Mouse (Mus musculus) erythroblast, embryonic 14.5 days (primary cell): ENCODE data around the gene Col4a5.

Experiments used
- GATA1 ChIP-seq: IDR thresholded peaks from 2 replicates; pipeline ENCODE4 v1.6.1; 2012; ENCODE audit warnings: low read length, inconsistent platforms, mixed read lengths
- TAL1 ChIP-seq: IDR thresholded peaks from 3 replicates; pipeline ENCODE4 v1.6.1; 2012; ENCODE audit warnings: low read length, inconsistent platforms, mixed read lengths

- TF ChIP-seq GATA1 (no peak), TAL1 (no peak)
Measured at GRCm38 (mm10) chrX:141724937-141725918, 250.0 kb downstream of the Col4a5 start, which contains the start of gene Irs4.
